Mouse (Mus musculus) 416B (cell line): ENCODE measurements around the gene Sprr1b.

Experiments
- DNase-seq: peaks from one replicate; pipeline ENCODE4 v3.0.0; 2011; ENCODE audit warnings: low read depth

Sprr1b gene

GRCm38 (mm10) chr3:92438689-92439088 is at the start of gene Sprr1b:
Gene Sprr1b (minus strand): TSS chr3:92438789.
- DNase-seq: no peak

DNA sequence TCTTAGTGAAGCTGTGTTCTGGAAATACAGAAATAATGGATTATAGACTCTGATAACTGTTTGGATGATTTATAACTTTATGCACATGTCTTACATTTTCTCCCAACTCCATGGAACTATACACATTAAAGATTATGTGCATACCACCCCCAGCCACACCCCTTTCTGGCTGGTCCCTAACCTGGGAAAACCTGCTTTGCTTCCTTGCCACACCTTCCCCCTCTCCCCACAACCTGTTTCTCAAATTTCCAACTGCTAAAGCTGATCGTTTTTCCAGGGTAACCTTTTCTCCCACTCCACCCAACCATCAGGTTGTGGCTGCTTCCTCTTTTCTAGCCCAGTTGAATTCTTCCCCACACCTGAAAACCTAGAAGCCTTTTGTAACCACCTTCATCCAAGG is 47.7 kb upstream of the Sprr1b start:
- DNase-seq: no peak

DNA sequence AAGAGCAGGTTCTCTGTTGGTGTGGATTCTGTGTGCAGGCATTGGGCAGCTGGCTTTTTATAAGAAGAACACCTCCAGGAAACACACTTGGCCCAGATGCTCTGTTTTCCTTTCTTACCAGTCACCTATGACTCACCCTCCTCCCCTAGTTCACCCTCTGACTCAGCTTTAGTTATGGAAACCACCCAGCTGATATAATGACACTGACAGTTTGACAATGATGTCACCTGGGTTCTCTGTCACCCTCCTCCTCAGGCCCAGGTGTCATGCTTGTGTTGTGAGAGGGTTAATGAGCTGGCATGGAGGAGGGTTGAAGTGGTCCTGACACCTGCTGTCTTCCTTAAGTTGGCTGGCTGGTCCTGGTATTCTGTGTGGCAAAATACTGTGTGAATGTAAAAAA is 47.3 kb upstream of the Sprr1b start, which contains the start of gene Sprr1a:
TSS of gene Sprr1a (minus strand) at position 33 of the 400 bp plus-strand sequence.
- DNase-seq: peak; percentile 40

GRCm38 (mm10) chr3:92481249-92481648 is 42.7 kb upstream of the Sprr1b start:
- peak; percentile 28 for DNase-seq

GRCm38 (mm10) chr3:92470111-92470510 is 31.5 kb upstream of the Sprr1b start:
- no peak for DNase-seq

DNA sequence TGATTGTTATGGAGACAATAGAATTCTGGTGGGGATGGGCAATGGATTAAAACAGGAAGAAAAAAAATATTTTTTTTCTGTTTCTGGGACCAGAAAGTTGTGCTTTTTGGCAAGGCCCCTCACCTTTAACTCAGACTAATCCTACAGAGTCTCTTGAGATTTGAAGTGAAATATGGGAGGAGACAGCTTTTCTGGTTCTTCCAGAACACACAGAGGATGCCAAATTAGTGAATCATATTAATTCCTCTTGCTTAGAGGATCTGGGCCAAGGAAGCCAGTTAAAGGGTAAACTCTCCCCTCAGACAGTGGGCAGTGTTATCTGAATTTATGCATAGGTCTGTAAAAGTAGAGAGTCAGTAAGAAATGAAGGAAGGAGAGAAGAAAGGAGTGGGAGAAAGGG is 28.8 kb upstream of the Sprr1b start:
- DNase-seq: no peak

- no peak for DNase-seq
Observed at GRCm38 (mm10) chr3:92466576-92466975, 28.0 kb upstream of the Sprr1b start.

DNA sequence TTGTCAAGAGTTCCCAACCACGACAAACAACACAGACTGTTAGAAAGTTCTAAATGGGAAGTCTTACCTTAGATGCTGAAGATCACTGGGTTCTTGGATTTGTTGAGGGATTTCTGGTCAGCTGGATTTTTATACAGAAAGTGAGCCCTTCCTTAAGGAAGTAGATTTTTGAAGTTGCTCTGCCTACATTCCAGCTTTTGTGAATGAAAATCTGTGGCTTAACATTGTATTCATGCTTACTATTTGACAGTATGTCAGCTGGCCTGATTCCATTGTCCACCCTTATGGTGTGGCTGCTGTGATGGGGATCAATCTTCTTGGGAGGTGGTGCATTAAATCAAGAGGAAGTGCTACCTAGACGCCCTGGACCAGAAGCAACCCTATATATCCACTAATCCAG is 20.0 kb upstream of the Sprr1b start, which contains the start of gene Sprr3:
TSS of gene Sprr3 (minus strand) at position 101 of the 400 bp plus-strand sequence.
- DNase-seq: no peak

DNA sequence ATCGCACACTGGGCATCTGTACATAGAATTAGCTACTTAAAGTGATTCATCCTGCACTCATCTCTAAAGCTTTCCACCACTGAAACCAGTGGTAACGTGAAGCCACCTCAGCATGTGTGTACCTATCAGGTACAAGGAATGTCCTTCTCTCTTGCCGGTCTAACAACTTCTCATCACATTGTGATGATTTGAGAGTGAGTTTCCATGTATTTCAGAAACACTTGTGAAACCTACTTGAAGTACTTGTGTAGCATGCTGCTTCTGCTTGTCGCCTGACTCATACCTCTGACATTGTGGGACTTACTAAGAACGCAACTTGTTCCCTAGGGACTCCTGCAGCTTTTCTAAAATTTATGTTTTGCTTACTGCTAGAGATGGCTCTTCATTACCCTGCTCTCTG is 16.6 kb upstream of the Sprr1b start:
- DNase-seq: no peak

DNA sequence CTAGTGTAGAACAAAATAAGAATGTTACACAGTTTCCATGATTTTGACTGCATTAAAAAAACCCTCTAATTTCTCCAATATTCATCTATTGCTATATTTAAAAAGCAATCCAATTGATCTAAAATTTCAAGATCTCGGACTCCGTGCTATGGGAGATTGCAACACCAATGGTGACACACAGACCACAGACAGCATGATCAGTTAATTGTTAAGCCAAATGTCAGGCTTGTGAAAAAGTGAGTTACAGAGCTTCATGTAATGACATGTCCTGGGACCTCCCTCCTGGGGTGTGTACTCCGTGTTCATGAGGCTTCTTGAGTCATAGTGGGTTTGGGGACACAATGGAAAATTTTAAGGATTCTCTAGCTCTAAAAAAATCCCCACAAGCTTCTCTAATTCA is 1.6 kb upstream of the Sprr1b start:
- DNase-seq: peak; percentile 2

GRCm38 (mm10) chr3:92432282-92432681 is 6.3 kb downstream of the Sprr1b start, which contains the start of gene Sprr2k:
Gene Sprr2k (plus strand): TSS chr3:92432582.
- DNase-seq: no peak

GRCm38 (mm10) chr3:92429323-92429722 is 9.3 kb downstream of the Sprr1b start, which contains the start of gene Gm9774:
Gene Gm9774 (minus strand): TSS chr3:92429423.
- DNase-seq: no peak

DNA sequence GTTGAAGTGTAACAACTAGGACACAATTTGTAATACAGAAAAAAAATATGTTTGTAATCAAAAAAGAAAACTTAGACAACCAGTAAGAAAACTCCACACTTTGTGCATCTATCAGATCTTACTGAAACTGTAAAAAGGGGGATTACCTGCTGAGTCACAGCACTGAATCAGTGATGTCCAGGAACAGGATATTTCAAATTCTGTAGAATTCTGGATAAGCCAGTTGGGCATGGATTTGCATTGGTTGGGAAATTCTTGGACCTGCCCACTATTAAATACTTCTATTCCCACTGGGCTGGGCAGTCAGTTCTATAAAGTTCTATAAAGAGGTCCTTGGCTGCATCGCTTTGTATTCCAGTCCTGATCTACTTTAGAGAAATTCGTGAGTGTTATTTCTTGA is 20.8 kb downstream of the Sprr1b start, which contains the start of gene Sprr2j-ps:
TSS of gene Sprr2j-ps (plus strand) at position 301 of the 400 bp plus-strand sequence.
- no peak for DNase-seq

DNA sequence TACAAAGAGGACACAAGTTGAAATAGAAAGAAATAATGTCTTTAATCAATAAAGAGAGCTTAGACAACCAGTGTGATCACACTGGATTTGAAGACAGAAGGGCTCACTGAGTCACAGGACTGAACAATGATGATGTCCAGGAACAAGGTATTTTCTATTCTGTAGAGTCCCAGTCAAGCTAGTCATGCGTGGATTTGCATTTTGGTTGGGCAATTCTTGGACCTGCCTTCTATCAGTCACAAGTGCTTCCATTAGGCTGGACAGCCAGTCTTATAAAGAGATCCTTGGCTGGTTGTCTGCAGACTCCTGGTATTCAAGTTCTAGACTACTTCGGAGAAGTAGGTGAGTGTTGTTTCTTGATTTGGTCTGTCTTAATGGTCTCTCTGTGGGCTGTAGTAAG is 30.9 kb downstream of the Sprr1b start, which contains the start of gene Sprr2i:
TSS of gene Sprr2i (plus strand) at position 301 of the 400 bp plus-strand sequence.
- DNase-seq: no peak

DNA sequence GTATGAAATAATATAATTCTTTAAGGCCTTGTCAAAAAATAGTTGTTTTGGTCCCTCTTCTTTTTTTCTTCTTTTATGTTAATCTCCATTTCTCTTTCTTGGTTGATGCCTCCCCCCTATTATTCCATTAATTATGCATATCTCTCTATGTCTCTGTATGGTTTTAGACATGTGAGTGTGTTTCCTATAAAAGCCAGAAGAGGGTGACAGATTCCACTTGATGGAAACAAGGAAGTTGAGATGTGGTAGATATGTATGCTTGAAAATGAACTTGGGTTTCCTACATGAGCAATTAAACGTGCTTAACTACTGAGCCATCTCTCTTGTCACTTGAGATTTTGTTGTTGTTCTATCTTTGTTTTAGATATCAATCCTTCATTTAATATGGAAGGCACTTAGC is 44.3 kb downstream of the Sprr1b start:
- peak; percentile 55 for DNase-seq
